Mouse (Mus musculus) liver, adult 2 months (tissue): ENCODE results near the gene Gen1. TPM values are rescaled to one million over a fixed set of nuclear protein-coding genes. Genes with fewer than 3 reads are reported as not detected.

ENCODE experiments used
- DNase-seq: peaks from one replicate; pipeline ENCODE4 v3.0.0-alpha.2; 2011; ENCODE audit warnings: low read depth, low spot score; ENCODE audit errors: extremely low read depth
- H3K27ac ChIP-seq: fragments of 200-500 bp; replicated peaks from 2 replicates; pipeline ENCODE4 v1.5.1; 2012; ENCODE audit warnings: low read depth, mild to moderate bottlenecking, control low read depth, inconsistent platforms, low read length; ENCODE audit not compliant: insufficient read depth
- H3K27me3 ChIP-seq: fragments of 200-500 bp; 2 replicates; pipeline ENCODE4 v1.6.1; 2012; ENCODE audit warnings: mild to moderate bottlenecking, moderate library complexity, low read length, inconsistent platforms; ENCODE audit not compliant: control insufficient read depth, insufficient read depth
- H3K36me3 ChIP-seq: fragments of 200-500 bp; 2 replicates; pipeline ENCODE4 v1.6.1; 2012; ENCODE audit warnings: low read length, inconsistent platforms; ENCODE audit not compliant: control insufficient read depth, insufficient read depth
- H3K4me1 ChIP-seq: fragments of 200-500 bp; 2 replicates; pipeline ENCODE4 v1.6.1; 2011; ENCODE audit warnings: low read length; ENCODE audit not compliant: control insufficient read depth, insufficient read depth
- H3K4me3 ChIP-seq: fragments of 200-500 bp; 2 replicates; pipeline ENCODE4 v1.5.1; 2011; ENCODE audit warnings: low read depth, mild to moderate bottlenecking, control low read depth, low read length, moderate library complexity; ENCODE audit not compliant: insufficient read depth
- H3K79me2 ChIP-seq: fragments of 200-500 bp; 2 replicates; pipeline ENCODE4 v1.6.1; 2012; ENCODE audit warnings: inconsistent platforms, mild to moderate bottlenecking, low read length, moderate library complexity; ENCODE audit not compliant: control insufficient read depth, insufficient read depth
- H3K9ac ChIP-seq: fragments of 200-500 bp; 2 replicates; pipeline ENCODE4 v1.6.1; 2012; ENCODE audit warnings: low read depth, mild to moderate bottlenecking, control low read depth, inconsistent platforms, low read length
- CTCF ChIP-seq: fragments of 200-500 bp; IDR thresholded peaks from 2 replicates; pipeline ENCODE4 v1.5.1; 2011; ENCODE audit warnings: low read depth, low read length, control low read depth
- POLR2A ChIP-seq: fragments of 200-500 bp; IDR thresholded peaks from 2 replicates; pipeline ENCODE4 v1.6.1; 2011; ENCODE audit warnings: low read length, control low read depth; ENCODE audit not compliant: insufficient read depth; ENCODE audit errors: extremely low read depth
- WGBS: fragments of 180-500 bp; shearing (Covaris S2); methylation state at CpG from one replicate; pipeline ENCODE4 v1.1.7; 2018; 5-methylcytosine and 5-hydroxymethylcytosine counted together
- polyA plus RNA-seq: library from polyadenylated mRNA; depleted of rRNA; stranded (reverse); fragments of >200 nt; gene quantifications from 2 replicates; pipeline ENCODE4 v1.2.3, GENCODE M21; 2012; rRNA removed
- total RNA-seq: library from RNA; depleted of rRNA; stranded (reverse); fragments of >200 nt; gene quantifications from 2 replicates; pipeline ENCODE4 v1.2.3, GENCODE M21; 2014; rRNA removed

Gene Gen1
- total RNA-seq, result 0.74 TPM in 2 replicates
- 0.05 and 0.14 TPM in 2 replicates for polyA plus RNA-seq

DNA sequence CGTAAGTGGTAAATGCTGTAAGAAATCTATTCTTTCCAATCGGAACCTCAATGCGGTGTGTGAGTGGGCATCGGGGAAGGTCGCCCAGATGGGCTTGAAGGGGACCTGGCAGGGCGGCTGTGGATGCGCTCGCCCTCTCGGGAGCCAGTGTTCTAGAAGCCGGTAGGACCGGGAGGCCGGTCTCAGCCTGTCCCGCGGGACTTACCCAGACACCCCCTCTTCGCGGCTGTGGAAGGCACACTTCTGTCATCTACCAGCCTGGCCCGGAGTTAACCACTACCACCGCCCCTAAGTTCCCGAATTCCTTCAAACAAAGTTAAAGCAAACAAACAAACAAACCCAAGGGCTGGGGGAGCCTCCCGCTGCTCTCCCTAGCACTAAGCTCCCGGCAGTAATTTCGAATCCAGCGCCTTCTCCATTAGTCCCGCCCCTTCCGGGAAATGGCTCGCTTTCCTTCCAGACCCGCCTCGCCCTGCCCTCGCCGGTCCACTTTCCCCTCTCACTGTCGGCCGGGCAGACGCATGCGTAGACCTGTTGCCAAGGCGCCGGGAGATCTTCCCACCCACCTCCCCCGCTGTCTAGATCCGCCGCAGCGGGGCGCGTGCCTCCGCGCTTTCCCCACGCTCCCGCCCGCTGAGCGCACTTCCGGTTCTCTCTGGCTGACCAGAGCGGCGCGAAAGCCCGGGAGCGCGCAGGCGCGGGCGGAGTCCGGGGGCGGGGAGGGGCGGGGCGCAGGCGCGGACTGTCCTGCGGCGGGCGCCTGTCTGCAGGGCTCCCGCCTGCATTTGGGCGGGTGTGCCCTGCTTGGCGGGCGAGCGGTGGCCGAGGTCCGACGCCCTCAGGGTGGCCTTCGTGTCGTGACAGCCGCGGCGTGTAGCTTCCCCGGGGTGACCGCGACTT is at the start of gene Gen1, which contains the start of gene Smc6:
TSS of gene Gen1 (minus strand) at position 420 of the 900 bp plus-strand sequence.
TSS of gene Smc6 (plus strand) at position 505 of the 900 bp plus-strand sequence.
- WGBS, result under 1% methylated on average over 83 of the region's 83 CpGs
- Histone ChIP-seq H3K27me3 (no peaks in the 10 kb centered on the region), H3K27ac (peak within 1 kb of the TSS; percentile 85), H3K9ac (peak within 1 kb of the TSS; percentile 91), H3K4me3 (peak within 1 kb of the TSS; percentile 89), H3K79me2 (peaks cover 8% of the 10 kb centered on the region; the same call in 1 of the 2 replicates), H3K36me3 (peaks cover under 1% of the 10 kb centered on the region; the same call in 1 of the 2 replicates), H3K4me1 (peaks cover 10% of the 10 kb centered on the region)
- TF ChIP-seq POLR2A, result peak; percentile 90
- no peak for TF ChIP-seq CTCF
- DNase-seq, result peak; percentile 79

DNA sequence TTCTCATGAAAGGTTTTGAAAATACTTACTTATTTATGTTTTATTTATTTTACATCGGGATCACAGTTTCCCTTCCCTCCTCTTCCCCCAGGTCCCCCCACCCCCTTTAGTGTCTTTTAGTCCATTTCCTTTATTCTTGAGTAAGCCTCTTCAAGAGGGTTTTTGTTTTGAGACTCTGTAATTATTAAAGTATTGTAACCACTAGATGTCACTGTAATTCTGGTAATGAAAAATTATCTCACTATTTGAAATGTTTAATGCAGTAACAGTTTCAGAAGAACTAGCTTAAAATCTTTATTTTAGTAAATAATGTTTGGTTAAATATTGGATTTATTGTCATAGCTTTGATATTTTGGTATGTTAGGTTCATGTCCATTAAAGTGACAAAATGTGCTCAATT is 48.2 kb upstream of the Gen1 start:
- Histone ChIP-seq H3K36me3 (peaks cover 46% of the 10 kb centered on the region), H3K9ac (no peak overlapping the region), H3K27ac (no peak overlapping the region), H3K4me1 (no peaks in the 10 kb centered on the region), H3K79me2 (no peaks in the 10 kb centered on the region), H3K4me3 (no peak overlapping the region), H3K27me3 (no peaks in the 10 kb centered on the region)
- no peak for DNase-seq
- TF ChIP-seq POLR2A (no peak), CTCF (no peak)
- 69% methylated on average over 1 of the region's 1 CpGs for WGBS

DNA sequence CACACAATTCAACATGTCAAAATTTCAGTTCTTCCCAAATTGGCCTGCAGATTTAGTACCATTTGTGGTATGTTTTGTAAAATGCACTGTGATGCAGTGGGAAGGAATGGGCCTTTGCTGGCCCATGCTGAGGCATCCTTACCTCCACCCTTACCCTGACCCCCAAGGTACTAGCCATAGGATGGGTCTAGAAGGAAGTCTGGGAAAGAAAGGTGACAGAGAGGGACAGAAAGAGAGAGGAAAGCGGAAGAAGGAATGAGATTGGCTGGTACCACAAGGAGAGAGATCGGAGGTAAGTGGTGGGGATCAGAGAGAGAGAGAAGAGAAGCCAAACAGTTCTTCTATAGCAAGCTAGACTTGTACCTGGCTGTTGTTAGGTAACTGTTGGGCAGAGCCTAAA is 45.5 kb upstream of the Gen1 start:
- 98% methylated on average over 2 of the region's 2 CpGs for WGBS
- Histone ChIP-seq H3K79me2 (no peaks in the 10 kb centered on the region), H3K4me1 (no peaks in the 10 kb centered on the region; the same call in 1 of the 2 replicates), H3K4me3 (no peak overlapping the region), H3K9ac (no peak overlapping the region), H3K27ac (no peak overlapping the region), H3K36me3 (peaks cover 42% of the 10 kb centered on the region), H3K27me3 (no peaks in the 10 kb centered on the region)
- TF ChIP-seq CTCF, result no peak
- no peak for TF ChIP-seq POLR2A
- DNase-seq, result no peak

DNA sequence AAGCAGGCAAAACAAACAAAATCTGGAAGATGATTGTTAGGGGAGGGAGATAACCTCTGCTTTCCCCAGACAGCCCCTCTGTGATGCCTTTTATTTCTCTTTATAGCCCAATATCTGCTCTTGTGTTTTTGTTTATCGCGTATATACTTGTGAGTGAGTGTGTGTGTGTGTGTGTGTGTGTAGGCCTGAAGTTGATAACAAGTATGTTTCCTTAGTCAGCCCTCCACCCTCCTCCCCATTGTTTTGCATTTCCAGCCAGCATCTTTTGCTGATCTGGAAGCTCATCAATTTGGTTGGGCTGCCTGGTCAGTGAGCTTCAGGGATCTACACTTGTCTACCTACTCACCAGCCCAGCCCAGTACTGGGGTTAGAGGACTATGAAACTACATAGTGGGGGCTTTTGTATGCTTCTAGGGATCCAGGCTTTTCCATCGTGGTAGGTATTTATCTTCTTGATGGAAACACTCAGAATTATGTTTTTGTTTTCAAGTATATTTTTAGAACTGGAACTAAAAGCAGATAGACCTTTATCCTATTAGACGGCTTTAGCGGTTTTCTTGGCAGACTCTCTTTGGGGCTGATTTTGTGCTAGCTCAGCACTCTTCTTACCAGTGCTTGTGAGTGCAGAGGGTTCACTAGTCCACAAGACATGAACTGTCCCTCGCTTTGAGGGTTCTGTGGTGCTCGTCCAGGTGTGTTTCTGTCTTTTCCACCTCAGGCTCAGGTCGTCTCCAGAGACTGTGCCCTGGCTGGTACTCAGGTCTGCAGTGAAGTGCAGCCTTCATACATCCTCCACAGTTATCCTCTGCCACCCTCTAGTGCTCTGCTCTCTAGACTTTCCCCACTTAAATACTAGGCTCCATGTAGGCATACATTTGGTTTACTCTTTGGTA is 41.4 kb upstream of the Gen1 start:
- TF ChIP-seq POLR2A (no peak), CTCF (no peak)
- Histone ChIP-seq H3K27me3 (no peaks in the 10 kb centered on the region), H3K27ac (no peak overlapping the region), H3K36me3 (peaks cover 31% of the 10 kb centered on the region), H3K4me3 (no peak overlapping the region), H3K9ac (no peak overlapping the region), H3K4me1 (no peaks in the 10 kb centered on the region; the same call in 1 of the 2 replicates), H3K79me2 (no peaks in the 10 kb centered on the region)
- WGBS, result 47% methylated on average over 8 of the region's 8 CpGs
- peak; percentile 17 for DNase-seq

DNA sequence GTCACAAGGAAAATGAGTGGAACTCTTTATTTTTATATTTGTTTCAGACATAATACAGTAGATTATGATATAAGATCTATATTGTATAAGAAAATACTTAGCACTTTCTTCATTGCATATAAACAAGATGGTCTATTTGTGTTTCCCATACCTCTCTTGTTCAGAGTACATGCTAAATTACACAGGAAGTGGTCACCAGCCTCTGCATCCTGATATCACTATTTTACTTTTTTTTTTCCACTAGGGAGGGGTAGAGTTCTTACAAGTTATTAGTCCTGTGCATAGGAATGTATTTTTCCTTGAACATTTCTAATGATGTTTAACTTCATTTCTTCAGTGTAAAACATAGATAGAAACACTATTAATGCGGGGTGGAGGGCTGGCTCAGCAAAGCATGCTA is 35.3 kb upstream of the Gen1 start:
- TF ChIP-seq CTCF, result no peak
- no peak for TF ChIP-seq POLR2A
- no peak for DNase-seq
- Histone ChIP-seq H3K9ac (no peak overlapping the region), H3K27ac (no peak overlapping the region), H3K27me3 (no peaks in the 10 kb centered on the region), H3K79me2 (no peaks in the 10 kb centered on the region), H3K4me1 (no peaks in the 10 kb centered on the region), H3K4me3 (no peak overlapping the region), H3K36me3 (peaks cover 37% of the 10 kb centered on the region)
- 100% methylated on average over 1 of the region's 1 CpGs for WGBS
